Mouse (Mus musculus) midbrain, embryonic 15.5 days (tissue): ENCODE data around the gene Foxe1. TPM values are rescaled to one million over a fixed set of nuclear protein-coding genes. Genes with fewer than 3 reads are reported as not detected.

Source experiments
- ATAC-seq: fragments of 200-750 bp; cut with Nextera tagmentation; replicated peaks from 2 replicates; pipeline ENCODE4 v1.8.0; 2017; ENCODE audit warnings: moderate TSS enrichment
- H3K27ac ChIP-seq: fragments of 300-500 bp; sonication (generic); 2 replicates; pipeline ENCODE4 v1.5.1; 2015; ENCODE audit warnings: mild to moderate bottlenecking, inconsistent platforms
- H3K27me3 ChIP-seq: fragments of 300-500 bp; sonication (generic); replicated peaks from 2 replicates; pipeline ENCODE4 v1.6.1; 2015; ENCODE audit warnings: inconsistent platforms
- H3K36me3 ChIP-seq: fragments of 300-500 bp; sonication (generic); replicated peaks from 2 replicates; pipeline ENCODE4 v1.6.1; 2015; ENCODE audit warnings: inconsistent platforms
- H3K4me1 ChIP-seq: fragments of 300-500 bp; sonication (generic); 2 replicates; pipeline ENCODE4 v1.6.1; 2015; ENCODE audit warnings: inconsistent platforms
- H3K4me2 ChIP-seq: fragments of 300-500 bp; sonication (generic); 2 replicates; pipeline ENCODE4 v1.6.1; 2015; ENCODE audit warnings: inconsistent platforms, mild to moderate bottlenecking, moderate library complexity
- H3K4me3 ChIP-seq: fragments of 300-500 bp; sonication (generic); 2 replicates; pipeline ENCODE4 v1.5.1; 2015; ENCODE audit warnings: mild to moderate bottlenecking, inconsistent platforms
- H3K9ac ChIP-seq: fragments of 300-500 bp; sonication (generic); 2 replicates; pipeline ENCODE4 v1.6.1; 2015; ENCODE audit warnings: mild to moderate bottlenecking, inconsistent platforms
- H3K9me3 ChIP-seq: fragments of 300-500 bp; sonication (generic); 2 replicates; pipeline ENCODE4 v1.6.1; 2016; ENCODE audit warnings: inconsistent platforms
- WGBS: fragments of 180-500 bp; shearing (Covaris S2); methylation state at CpG from one replicate; pipeline ENCODE4 v1.1.7; 2015; ENCODE audit warnings: mixed read lengths; 5-methylcytosine and 5-hydroxymethylcytosine counted together
- polyA plus RNA-seq: library from polyadenylated mRNA; unstranded; fragments of >200 nt; fragmentation: Nextera tagmentation; extraction: Ambion mirVana; gene quantifications from 2 replicates; pipeline ENCODE4 v1.2.1, GENCODE M21; 2015

Gene Foxe1
- polyA plus RNA-seq: not detected in 2 replicates

DNA sequence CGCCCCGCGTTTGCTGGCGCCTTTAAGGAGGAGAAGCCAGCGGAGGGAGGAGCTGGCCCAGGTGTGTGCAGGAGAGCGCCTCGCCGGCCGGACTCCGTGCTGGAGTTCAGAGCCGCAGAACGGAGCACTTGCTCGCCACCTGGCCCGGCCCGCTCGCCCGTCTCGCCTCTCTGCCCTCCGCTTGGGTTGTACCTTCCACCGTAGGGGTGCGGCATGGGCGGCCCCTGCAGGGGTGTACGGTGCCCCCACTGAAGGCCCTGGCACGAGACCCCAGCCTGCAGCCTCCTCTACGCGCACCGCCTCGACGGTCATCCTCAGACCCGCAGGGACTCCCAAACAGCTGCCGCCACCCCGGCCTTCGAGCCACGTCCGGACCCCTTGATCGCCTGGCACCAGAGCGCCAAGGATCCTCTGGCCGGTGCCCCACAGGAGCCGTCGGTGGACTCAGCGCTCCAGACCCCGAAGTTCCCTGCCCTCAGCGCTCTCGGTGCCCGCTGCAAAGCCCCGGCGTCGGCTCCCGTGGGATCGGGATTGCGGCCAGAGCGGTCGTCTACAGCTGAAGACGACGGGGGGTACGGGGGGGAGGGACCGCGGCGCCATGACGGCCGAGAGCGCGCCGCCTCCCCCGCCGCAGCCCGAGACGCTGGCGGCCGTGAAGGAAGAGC is at the start of gene Foxe1:
Gene Foxe1, plus strand, starts transcription at position 14 of the 665 bp plus-strand sequence.
- H3K9ac ChIP-seq: no peak within 1 kb of the TSS

GRCm38 (mm10) chr4:46304071-46304470 is 39.3 kb upstream of the Foxe1 start:
- no peaks in the 10 kb centered on the region for H3K9me3 ChIP-seq
- peaks cover 10% of the 10 kb centered on the region for H3K4me1 ChIP-seq
- no peaks in the 10 kb centered on the region for H3K27me3 ChIP-seq
- ATAC-seq: peak; percentile 41; the same call in 1 of the 2 replicates
- H3K36me3 ChIP-seq: no peaks in the 10 kb centered on the region
- peak overlapping the region; percentile 83 for H3K4me3 ChIP-seq
- H3K9ac ChIP-seq: peak overlapping the region; percentile 7; the same call in 1 of the 2 replicates
- H3K27ac ChIP-seq: peak overlapping the region; percentile 1; the same call in 1 of the 2 replicates
- peak overlapping the region; percentile 75 for H3K4me2 ChIP-seq
- 5% methylated on average over 8 of the region's 8 CpGs for WGBS

More for the DNA sequence above, at the start of gene Foxe1:
- H3K4me3 ChIP-seq: peak within 1 kb of the TSS; percentile 40
- H3K27ac ChIP-seq: no peak within 1 kb of the TSS
- H3K4me2 ChIP-seq: peak within 1 kb of the TSS; percentile 55
- no peaks in the 10 kb centered on the region for H3K36me3 ChIP-seq
- peak; percentile 20; the same call in 1 of the 2 replicates for ATAC-seq
- peaks cover 93% of the 10 kb centered on the region for H3K27me3 ChIP-seq
- H3K4me1 ChIP-seq: peaks cover 24% of the 10 kb centered on the region
- H3K9me3 ChIP-seq: no peaks in the 10 kb centered on the region
- WGBS: 1% methylated on average over 62 of the region's 70 CpGs

- peak; percentile 94 for ATAC-seq
- H3K4me3 ChIP-seq: peak overlapping the region; percentile 83
- WGBS: 0% methylated on average over 75 of the region's 78 CpGs
Observed at GRCm38 (mm10) chr4:46304757-46305384, 38.5 kb upstream of the Foxe1 start.

GRCm38 (mm10) chr4:46305436-46305835 is 38.0 kb upstream of the Foxe1 start:
- Histone ChIP-seq H3K4me1 (peaks cover 10% of the 10 kb centered on the region), H3K27me3 (no peaks in the 10 kb centered on the region), H3K4me3 (peak overlapping the region; percentile 83), H3K36me3 (no peaks in the 10 kb centered on the region), H3K27ac (peak overlapping the region; percentile 90; the same call in 1 of the 2 replicates), H3K9me3 (no peaks in the 10 kb centered on the region), H3K9ac (peak overlapping the region; percentile 96), H3K4me2 (peak overlapping the region; percentile 75)
- ATAC-seq: peak; percentile 15; the same call in 1 of the 2 replicates
- WGBS: 19% methylated on average over 7 of the region's 7 CpGs

More at GRCm38 (mm10) chr4:46304757-46305384, 38.5 kb upstream of the Foxe1 start:
- Histone ChIP-seq H3K9ac (peak overlapping the region; percentile 96), H3K27ac (peak overlapping the region; percentile 90), H3K4me2 (peak overlapping the region; percentile 75), H3K27me3 (no peaks in the 10 kb centered on the region), H3K9me3 (no peaks in the 10 kb centered on the region), H3K4me1 (peaks cover 10% of the 10 kb centered on the region), H3K36me3 (no peaks in the 10 kb centered on the region)

DNA sequence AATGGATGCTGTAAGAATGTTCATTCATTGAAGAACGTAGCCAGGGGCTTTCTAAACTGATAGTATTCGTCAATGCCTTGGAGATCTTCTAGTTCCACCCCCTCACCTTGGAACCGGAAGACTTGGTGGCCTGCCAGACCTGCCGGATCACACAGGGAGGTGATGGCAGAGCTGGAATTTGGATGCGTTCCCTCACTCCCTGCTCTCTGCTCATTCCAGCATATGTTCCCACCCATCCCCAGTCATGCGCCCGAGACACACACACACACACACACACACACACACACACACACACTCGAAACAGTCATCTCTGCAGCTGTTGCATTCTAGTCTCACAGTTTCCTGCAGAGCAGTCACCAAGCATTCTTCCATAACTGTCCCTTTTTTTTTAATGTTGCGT is 36.1 kb upstream of the Foxe1 start:
- no peaks in the 10 kb centered on the region for H3K9me3 ChIP-seq
- H3K4me1 ChIP-seq: peaks cover 10% of the 10 kb centered on the region
- no peaks in the 10 kb centered on the region for H3K27me3 ChIP-seq
- no peak for ATAC-seq
- no peak overlapping the region for H3K4me3 ChIP-seq
- H3K9ac ChIP-seq: no peak overlapping the region
- 69% methylated on average over 9 of the region's 9 CpGs for WGBS
- no peaks in the 10 kb centered on the region for H3K36me3 ChIP-seq
- no peak overlapping the region for H3K4me2 ChIP-seq
- no peak overlapping the region for H3K27ac ChIP-seq

DNA sequence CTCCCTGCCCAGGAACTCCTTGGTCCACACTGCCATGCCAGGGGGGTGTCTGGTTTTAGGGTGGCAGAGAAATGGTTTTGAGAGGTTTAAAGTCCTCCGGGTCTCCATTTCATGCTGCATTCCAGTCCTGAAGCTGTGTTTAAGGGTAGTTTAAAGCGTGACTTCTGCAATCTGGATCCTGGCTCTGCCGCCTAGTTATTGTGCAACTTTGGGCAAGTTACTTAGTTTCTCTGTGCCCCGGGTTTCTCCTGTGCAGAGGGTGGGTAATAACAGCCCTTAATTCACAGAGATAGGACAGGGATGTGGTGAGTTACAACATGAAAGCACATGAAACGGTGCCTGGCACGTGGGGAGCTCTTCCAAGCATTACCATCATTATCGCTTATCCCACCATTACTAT is 35.5 kb upstream of the Foxe1 start:
- H3K27ac ChIP-seq: no peak overlapping the region
- no peaks in the 10 kb centered on the region for H3K27me3 ChIP-seq
- H3K4me2 ChIP-seq: no peak overlapping the region
- no peak for ATAC-seq
- no peak overlapping the region for H3K4me3 ChIP-seq
- peaks cover 10% of the 10 kb centered on the region for H3K4me1 ChIP-seq
- no peak overlapping the region for H3K9ac ChIP-seq
- no peaks in the 10 kb centered on the region for H3K9me3 ChIP-seq
- H3K36me3 ChIP-seq: no peaks in the 10 kb centered on the region
- WGBS: 85% methylated on average over 7 of the region's 7 CpGs

GRCm38 (mm10) chr4:46311631-46312030 is 31.8 kb upstream of the Foxe1 start:
- Histone ChIP-seq H3K4me3 (no peak overlapping the region), H3K4me2 (no peak overlapping the region), H3K4me1 (no peaks in the 10 kb centered on the region), H3K9me3 (no peaks in the 10 kb centered on the region), H3K9ac (no peak overlapping the region), H3K27ac (no peak overlapping the region), H3K36me3 (no peaks in the 10 kb centered on the region), H3K27me3 (no peaks in the 10 kb centered on the region)
- 79% methylated on average over 2 of the region's 2 CpGs for WGBS
- no peak for ATAC-seq

GRCm38 (mm10) chr4:46321730-46322389 is 21.5 kb upstream of the Foxe1 start:
- no peaks in the 10 kb centered on the region for H3K36me3 ChIP-seq
- no peaks in the 10 kb centered on the region for H3K9me3 ChIP-seq
- H3K27ac ChIP-seq: 0 out of 2 replicates have a peak overlapping the region, but pooled peaks have one; percentile 9
- no peak overlapping the region for H3K9ac ChIP-seq
- H3K4me2 ChIP-seq: no peak overlapping the region
- H3K4me3 ChIP-seq: no peak overlapping the region
- no peaks in the 10 kb centered on the region for H3K27me3 ChIP-seq
- H3K4me1 ChIP-seq: 0 out of 2 replicates have a peak, but pooled peaks cover 3% of the 10 kb centered on the region
- WGBS: 60% methylated on average over 13 of the region's 13 CpGs
- no peak for ATAC-seq

GRCm38 (mm10) chr4:46322715-46323114 is 20.7 kb upstream of the Foxe1 start:
- Histone ChIP-seq H3K9ac (no peak overlapping the region), H3K36me3 (no peaks in the 10 kb centered on the region), H3K4me2 (no peak overlapping the region), H3K9me3 (no peaks in the 10 kb centered on the region), H3K4me3 (no peak overlapping the region), H3K27me3 (no peaks in the 10 kb centered on the region), H3K4me1 (0 out of 2 replicates have a peak, but pooled peaks cover 3% of the 10 kb centered on the region), H3K27ac (no peak overlapping the region)
- WGBS: 76% methylated on average over 4 of the region's 4 CpGs
- ATAC-seq: no peak

DNA sequence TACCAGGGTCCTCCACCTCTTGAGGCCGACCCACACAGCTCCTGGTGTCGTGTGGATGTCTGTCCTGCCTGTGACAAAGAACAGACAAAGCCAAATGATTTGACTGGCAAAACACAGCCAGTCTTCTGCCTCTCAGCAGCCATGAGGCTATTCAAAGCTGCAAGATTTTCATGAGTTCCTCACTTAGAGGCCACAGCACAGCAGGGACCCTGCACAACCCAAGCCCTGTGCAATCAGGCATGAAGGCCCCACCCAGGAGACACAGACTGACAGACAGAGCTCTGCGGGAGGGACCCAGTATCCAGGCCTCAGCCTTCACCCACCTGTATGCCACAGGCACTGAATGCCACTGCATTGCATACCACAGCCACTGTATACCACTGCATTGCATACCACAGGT is 14.5 kb upstream of the Foxe1 start:
- ATAC-seq: no peak
- Histone ChIP-seq H3K4me1 (no peaks in the 10 kb centered on the region), H3K4me3 (no peak overlapping the region), H3K27me3 (no peaks in the 10 kb centered on the region), H3K9ac (no peak overlapping the region), H3K4me2 (no peak overlapping the region), H3K27ac (no peak overlapping the region), H3K9me3 (no peaks in the 10 kb centered on the region), H3K36me3 (no peaks in the 10 kb centered on the region)
- WGBS: 20% methylated on average over 3 of the region's 3 CpGs

DNA sequence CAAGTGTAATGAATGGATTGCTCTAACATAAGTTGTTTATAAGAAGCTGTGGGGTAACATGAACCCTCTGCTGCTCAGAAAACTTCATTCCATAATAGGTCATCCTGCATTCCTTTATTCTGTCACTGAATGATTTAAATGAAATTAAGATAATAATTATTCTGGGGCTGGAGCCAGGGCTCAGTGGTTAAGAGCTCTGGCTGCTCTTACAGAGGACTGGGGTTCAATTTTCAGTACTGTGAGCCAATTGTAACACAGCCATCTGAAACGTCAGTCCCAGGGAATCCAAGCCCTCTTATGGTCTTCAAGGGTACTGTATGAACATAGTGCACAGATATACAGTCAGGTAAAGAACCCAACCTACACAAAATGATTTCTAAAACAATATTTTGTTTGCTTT is 7.6 kb upstream of the Foxe1 start:
- ATAC-seq: no peak
- no peaks in the 10 kb centered on the region for H3K36me3 ChIP-seq
- no peaks in the 10 kb centered on the region for H3K9me3 ChIP-seq
- H3K4me1 ChIP-seq: no peaks in the 10 kb centered on the region
- 23% methylated on average over 1 of the region's 1 CpGs for WGBS
- peaks cover 42% of the 10 kb centered on the region for H3K27me3 ChIP-seq
- no peak overlapping the region for H3K4me2 ChIP-seq
- H3K4me3 ChIP-seq: no peak overlapping the region
- H3K27ac ChIP-seq: no peak overlapping the region
- H3K9ac ChIP-seq: no peak overlapping the region

DNA sequence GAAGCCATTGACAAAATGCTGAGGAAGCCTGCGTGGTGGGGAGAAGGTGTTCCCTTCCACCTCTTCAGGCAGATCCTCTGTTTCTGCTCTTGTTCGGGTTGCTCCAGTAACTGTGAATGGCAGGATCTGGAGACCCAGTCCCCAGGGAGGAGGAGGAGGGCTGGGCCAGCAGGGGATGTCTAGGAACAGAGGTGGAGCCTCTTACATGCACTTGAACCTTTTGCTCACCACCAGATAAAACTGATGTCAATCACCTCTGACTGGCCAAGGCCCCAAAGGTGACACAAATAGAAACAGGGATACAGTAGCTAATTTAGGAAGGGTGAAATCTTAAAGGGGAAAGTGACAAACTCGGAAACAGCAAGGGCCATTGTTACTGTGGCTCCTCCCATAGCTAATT is 5.4 kb upstream of the Foxe1 start:
- Histone ChIP-seq H3K27me3 (peaks cover 63% of the 10 kb centered on the region), H3K4me2 (no peak overlapping the region), H3K36me3 (no peaks in the 10 kb centered on the region), H3K9me3 (no peaks in the 10 kb centered on the region), H3K4me3 (no peak overlapping the region), H3K27ac (no peak overlapping the region), H3K9ac (no peak overlapping the region), H3K4me1 (peaks cover 6% of the 10 kb centered on the region)
- WGBS: 0% methylated on average over 3 of the region's 3 CpGs
- ATAC-seq: no peak
